Mouse (Mus musculus): Measurements from ENCODE around the gene Uhrf1bp1l.

DNA sequence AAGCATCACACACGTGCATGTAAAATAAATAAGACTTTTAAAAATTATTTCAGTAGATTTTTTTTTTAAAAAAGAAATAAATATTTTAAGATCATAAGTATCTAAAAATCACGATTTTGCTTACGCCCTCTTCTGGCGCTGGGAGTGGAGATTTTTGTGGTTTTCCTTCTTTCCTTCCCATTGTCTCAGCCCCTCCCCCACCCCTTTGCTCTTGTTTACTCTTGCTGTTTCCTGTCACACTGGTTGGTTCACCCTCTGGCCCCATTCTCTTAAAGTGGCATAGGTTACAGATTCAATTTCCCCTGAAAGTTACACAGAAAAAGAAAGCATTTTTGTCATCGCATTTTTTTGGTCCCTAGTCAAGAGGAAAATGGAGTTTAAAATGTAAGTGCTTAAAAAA is 41.7 kb upstream of the Uhrf1bp1l start:
- TF ChIP-seq EP300 (IDR thresholded peaks at IDR 0.05; ENCODE audit: insufficient read depth, low read depth, low read length) (no peak), POLR2A (IDR thresholded peaks at IDR 0.05; ENCODE audit: insufficient read depth, low read length) (no peak)
